Mouse (Mus musculus) cerebellum, adult 11-12 months (tissue): Measurements from ENCODE around the gene Igsf9b.

ENCODE experiments used
- DNase-seq: peaks from one replicate; pipeline ENCODE4 v3.0.0; 2022

Igsf9b gene

GRCm38 (mm10) chr9:27336962-27337636, 38.1 kb downstream of the Igsf9b start:
- peak; percentile 52 for DNase-seq

GRCm38 (mm10) chr9:27339168-27339567, 40.2 kb downstream of the Igsf9b start:
- no peak for DNase-seq

- no peak for DNase-seq
Observed at GRCm38 (mm10) chr9:27346541-27347269, 47.7 kb downstream of the Igsf9b start.

GRCm38 (mm10) chr9:27353082-27353481, 54.1 kb downstream of the Igsf9b start:
- no peak for DNase-seq

- DNase-seq: no peak
Observed at GRCm38 (mm10) chr9:27357893-27358292, 58.9 kb downstream of the Igsf9b start.

- DNase-seq: no peak
Observed at GRCm38 (mm10) chr9:27367231-27367630, 68.2 kb downstream of the Igsf9b start.

GRCm38 (mm10) chr9:27369108-27369507, 70.1 kb downstream of the Igsf9b start:
- DNase-seq: no peak

GRCm38 (mm10) chr9:27375746-27376145, 76.7 kb downstream of the Igsf9b start:
- DNase-seq: peak; percentile 53

GRCm38 (mm10) chr9:27386951-27387350, 87.9 kb downstream of the Igsf9b start:
- peak; percentile 77 for DNase-seq

- DNase-seq: no peak
Observed at GRCm38 (mm10) chr9:27396500-27396899, 97.5 kb downstream of the Igsf9b start, which contains the start of gene Spata19. TSS of gene Spata19 (plus strand) at chr9:27396800.

- DNase-seq: no peak
Observed at GRCm38 (mm10) chr9:27401169-27401568, 102.2 kb downstream of the Igsf9b start.
